Mouse (Mus musculus) ES-CJ7 (cell line): ENCODE measurements around the gene Tnik.

Source experiments
- DNase-seq: peaks from one replicate; pipeline ENCODE4 v3.0.0; 2011; ENCODE audit warnings: low read depth, low spot score

Gene Tnik

DNA sequence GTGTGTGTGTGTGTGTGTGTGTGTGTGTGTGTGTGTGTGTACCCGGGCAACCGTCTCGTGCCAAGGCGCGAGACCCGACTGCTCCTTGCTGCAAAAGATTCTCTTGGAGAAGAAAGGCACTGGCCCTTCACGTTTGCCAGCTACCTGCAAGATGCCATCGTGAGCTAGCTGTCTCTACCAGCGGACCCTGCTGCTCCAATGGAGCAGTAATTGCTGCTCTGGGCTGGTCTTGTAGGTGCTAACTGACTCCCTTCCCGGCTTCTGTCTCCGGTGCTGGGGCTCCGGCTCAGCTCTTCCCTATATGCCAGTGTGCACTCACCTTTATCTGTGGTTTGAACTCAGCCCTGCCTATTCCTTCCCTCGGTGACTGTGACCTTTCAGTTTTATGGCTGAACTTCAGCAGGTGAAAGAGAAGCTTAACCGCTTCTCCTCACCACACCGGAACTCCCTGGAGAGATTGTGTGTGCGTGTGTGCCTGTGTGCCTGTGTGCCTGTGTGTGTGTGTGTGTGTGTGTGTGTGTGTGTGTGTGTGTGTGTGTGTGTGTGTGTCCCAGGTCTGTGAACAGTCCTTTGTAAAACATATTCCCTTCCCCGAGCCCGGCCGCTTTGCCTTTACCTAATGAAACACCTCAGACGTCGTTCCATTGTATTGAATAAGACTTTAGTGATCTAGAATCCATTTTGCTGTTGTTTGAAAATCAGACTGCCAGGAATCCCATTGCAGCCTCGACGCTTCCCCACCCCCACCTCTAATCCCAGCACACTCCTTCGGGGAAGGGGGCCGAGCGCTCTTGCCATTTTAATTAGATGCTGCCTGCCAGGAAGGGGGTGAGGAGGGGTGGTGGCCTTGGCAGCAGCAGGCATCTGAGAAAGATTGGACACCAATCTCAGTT, 1.2 kb downstream of the Tnik start:
- DNase-seq, result peak; percentile 43

GRCm38 (mm10) chr3:28264841-28265150, 1.8 kb downstream of the Tnik start:
- no peak for DNase-seq

GRCm38 (mm10) chr3:28265183-28265582, 2.2 kb downstream of the Tnik start:
- DNase-seq, result no peak

DNA sequence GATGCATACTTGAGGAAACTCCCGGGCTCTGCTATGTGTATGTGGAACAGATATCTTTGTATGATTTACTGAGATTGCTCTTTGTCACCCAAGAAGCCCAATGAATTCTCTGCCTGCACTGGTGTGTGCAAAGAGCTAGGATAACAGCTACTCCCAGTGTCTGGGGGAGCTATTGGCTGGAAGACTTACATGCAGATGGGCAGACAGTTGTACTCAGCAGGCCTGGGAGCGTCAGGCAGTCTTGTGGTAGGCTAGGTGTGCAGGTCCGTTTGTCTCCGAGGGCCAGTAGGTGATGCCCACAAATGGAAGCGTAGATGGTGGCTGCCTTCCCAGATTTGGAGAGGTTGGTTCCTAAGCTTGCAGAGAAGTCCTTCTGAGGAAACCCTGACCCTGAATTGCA, 2.6 kb downstream of the Tnik start:
- no peak for DNase-seq

DNA sequence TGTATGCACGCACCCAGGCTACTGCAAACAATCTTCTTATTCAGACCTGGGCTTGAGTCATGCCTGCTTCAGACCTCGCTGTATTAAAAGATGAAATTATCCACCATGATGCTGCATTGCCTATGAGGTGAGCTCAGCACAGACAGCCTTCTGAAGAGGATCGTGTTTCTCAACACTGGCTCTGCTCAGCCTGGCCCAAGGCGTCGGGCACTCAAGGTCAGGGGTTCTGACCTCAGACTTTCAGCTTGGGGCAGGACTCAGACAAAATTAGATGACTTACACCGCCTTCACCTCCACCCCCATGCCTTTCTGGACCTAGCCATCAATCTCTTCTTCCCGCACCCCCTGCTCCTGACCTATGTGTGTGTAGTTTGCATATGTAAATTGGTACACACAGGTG, 4.2 kb downstream of the Tnik start:
- DNase-seq, result no peak

DNA sequence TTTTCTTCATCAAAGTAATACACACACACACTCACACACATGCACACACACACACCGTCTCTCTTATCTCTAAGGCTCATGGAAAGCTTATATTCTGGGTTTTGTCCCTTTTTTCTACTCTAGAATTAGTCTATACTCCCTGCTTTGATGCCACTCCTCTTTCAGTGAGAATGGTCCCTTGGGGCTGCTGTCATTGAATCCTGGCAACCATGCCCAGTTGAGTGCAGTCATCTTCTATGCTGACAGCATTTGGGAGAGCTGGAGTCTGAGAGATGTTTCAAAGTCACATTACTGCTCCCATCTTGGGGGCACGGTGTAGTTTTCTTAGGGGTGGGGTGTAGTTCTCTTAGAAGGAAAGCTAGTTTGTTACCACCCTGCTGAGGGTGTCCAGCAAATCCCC, 6.7 kb downstream of the Tnik start:
- no peak for DNase-seq

- DNase-seq, result no peak
Measured at GRCm38 (mm10) chr3:28271884-28272283, 8.9 kb downstream of the Tnik start.

GRCm38 (mm10) chr3:28274763-28275162, 11.7 kb downstream of the Tnik start:
- no peak for DNase-seq

DNA sequence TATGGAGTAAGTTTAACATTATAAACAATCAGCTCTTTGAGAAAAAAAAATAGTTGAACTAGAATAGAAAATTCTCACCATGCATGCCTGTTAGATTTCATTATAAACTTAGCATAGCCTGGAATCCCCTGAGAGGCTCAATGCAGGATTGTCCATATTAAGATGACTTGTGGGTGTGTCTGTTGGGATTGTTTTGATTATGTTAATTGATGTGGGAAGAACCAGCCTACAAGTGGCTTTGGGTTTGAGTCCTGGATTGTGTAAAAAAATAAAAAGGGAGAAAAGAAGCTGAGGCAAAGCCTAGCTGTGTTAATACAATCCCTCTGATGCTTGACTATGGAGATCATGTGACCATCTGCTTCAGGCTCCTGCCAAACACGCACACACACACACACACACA, 26.7 kb downstream of the Tnik start:
- no peak for DNase-seq

- no peak for DNase-seq
Measured at GRCm38 (mm10) chr3:28301378-28301777, 38.4 kb downstream of the Tnik start.

DNA sequence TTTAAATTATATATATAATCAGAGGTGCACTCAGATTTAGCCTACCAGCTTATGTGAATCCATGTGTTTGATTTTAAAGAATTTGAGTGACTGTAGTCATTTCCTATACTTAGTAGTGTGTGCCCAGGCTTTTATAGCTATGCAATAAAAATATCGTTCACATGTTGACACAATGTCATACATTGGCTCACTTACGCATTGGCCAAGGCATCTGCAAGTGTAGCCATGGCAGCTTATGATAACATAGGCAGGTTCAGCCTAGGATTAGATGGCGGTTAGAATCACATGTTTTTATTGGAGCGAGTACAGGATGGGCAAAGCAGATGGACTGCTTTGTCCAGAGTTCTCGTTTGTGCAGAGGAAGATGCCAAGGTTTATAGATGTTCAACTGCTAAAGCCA, 40.9 kb downstream of the Tnik start:
- DNase-seq, result no peak

GRCm38 (mm10) chr3:28306852-28307251, 43.8 kb downstream of the Tnik start:
- no peak for DNase-seq

DNA sequence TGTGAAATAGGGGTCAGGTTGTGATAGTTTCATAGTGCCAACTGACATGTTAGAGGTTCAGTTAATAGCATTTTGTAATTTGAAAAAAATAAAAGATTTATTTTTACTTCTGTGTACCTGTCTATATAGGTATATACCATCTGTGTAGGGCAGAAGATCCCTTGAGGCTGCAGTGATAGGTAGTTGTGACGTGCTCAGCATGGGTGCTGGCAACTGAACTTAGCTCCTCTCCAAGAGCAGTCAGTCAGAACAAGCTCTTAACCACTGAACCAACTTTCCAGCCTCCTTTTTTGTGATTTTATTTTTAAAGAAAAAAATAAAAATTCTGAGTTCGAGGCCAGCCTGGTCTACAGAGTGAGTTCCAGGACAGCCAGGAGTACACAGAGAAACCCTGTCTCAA, 51.4 kb downstream of the Tnik start:
- no peak for DNase-seq

DNA sequence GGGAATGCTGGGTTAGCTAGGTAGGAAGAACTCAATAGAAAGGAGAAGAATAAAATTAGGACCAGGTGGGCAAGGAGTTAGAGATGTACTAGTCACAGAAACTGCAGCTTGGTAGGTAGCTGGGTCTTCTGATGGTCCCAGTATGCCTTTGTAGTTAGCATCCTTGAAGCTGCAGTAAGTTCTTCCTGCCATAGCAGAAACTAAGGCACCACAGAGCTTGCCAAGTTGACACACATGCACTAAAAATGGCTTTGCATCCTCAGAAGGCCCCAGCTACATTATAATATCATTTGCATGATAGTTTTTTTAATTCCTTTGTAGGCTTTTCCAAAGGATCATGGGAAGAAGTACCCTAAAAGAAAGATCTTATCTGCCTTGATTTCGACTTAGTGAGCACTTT, 54.3 kb downstream of the Tnik start:
- DNase-seq, result no peak

DNA sequence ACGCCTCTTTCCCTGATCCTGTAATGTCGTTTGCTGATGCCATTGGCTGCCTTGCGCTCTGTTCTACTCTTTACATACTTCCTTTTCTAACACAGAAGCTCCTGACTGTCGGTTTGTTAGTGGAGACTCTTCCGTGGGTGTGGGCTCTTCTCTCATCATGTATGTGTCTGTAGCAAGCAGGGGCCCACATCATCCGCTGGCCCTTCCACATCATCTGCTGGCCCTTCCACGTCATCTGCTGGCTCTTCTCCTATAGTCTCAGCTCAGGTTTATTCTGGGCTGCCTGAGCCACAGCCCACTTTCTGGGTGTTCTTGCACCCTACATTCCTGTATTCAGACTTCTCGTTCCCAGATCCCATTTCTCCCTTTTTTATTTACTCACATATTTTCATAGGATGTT, 58.6 kb downstream of the Tnik start:
- DNase-seq, result no peak

- no peak for DNase-seq
Measured at GRCm38 (mm10) chr3:28325613-28326233, 62.7 kb downstream of the Tnik start.

GRCm38 (mm10) chr3:28332316-28332715, 69.3 kb downstream of the Tnik start:
- DNase-seq, result no peak

- peak; percentile 18 for DNase-seq
Measured at GRCm38 (mm10) chr3:28333869-28334268, 70.9 kb downstream of the Tnik start.

GRCm38 (mm10) chr3:28334547-28334946, 71.5 kb downstream of the Tnik start:
- DNase-seq, result no peak

DNA sequence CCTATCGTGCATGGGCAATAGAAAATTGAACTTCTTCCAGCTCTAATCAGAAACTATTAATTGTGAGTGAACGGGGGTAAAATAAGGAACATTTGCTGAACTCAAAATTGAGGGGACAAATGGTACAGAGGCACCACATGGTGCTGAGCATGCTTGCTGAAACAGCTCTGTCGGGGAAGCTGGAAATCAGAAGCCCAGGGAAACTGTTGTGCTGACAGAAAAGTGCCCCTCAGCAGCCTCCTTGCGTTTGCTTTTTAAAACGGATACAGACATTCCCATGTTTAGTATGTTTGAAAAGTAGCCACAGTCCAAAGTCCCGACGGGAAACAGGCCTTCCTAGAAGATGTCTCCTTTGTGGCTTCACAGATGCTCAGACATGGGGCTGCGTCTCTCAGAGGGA, 77.1 kb downstream of the Tnik start:
- no peak for DNase-seq

DNA sequence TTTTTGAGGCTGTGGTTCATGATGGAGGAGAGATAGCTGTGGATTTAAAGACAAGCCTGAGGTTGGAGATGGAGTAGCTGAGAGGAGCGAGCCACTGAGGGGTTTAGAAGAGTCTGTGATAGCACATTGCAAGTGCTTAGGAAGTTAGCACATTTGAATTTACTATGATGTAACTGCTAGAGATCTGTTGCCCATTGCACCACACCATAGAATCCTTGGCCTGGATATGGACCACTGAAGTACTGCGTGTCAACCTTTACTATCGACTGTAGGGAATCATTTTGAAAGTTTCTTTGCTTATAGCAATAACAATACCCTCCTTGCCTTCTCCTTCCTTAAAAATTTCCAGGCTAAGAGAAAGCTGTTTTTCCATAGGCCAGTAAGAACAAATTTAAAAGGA, 80.2 kb downstream of the Tnik start:
- DNase-seq, result no peak

GRCm38 (mm10) chr3:28343661-28344060, 80.6 kb downstream of the Tnik start:
- no peak for DNase-seq

GRCm38 (mm10) chr3:28345446-28345845, 82.4 kb downstream of the Tnik start:
- no peak for DNase-seq
